Mouse (Mus musculus) naive thymus-derived CD4-positive, alpha-beta T cell, adult 2 months (primary cell): ENCODE data around the gene Slc24a3.

Experiments used
- DNase-seq: peaks from one replicate; pipeline ENCODE4 v3.0.0-alpha.2; 2011; ENCODE audit warnings: low read depth

Slc24a3 gene

GRCm38 (mm10) chr2:145283746-145284145, 116.2 kb downstream of the Slc24a3 start:
- no peak for DNase-seq

- DNase-seq, result no peak
Observed at GRCm38 (mm10) chr2:145288501-145288900, 120.9 kb downstream of the Slc24a3 start.

GRCm38 (mm10) chr2:145291473-145291872, 123.9 kb downstream of the Slc24a3 start:
- DNase-seq, result peak; percentile 40

- no peak for DNase-seq
Observed at GRCm38 (mm10) chr2:145292196-145292595, 124.6 kb downstream of the Slc24a3 start.

GRCm38 (mm10) chr2:145292816-145293215, 125.3 kb downstream of the Slc24a3 start:
- no peak for DNase-seq

- DNase-seq, result no peak
Observed at GRCm38 (mm10) chr2:145296906-145297305, 129.4 kb downstream of the Slc24a3 start.

- no peak for DNase-seq
Observed at GRCm38 (mm10) chr2:145299914-145300699, 132.6 kb downstream of the Slc24a3 start.

- DNase-seq, result no peak
Observed at GRCm38 (mm10) chr2:145307231-145307883, 139.8 kb downstream of the Slc24a3 start.

GRCm38 (mm10) chr2:145318916-145319315, 151.4 kb downstream of the Slc24a3 start:
- DNase-seq, result no peak

GRCm38 (mm10) chr2:145321287-145321686, 153.7 kb downstream of the Slc24a3 start:
- no peak for DNase-seq

- DNase-seq, result no peak
Observed at GRCm38 (mm10) chr2:145321755-145322154, 154.2 kb downstream of the Slc24a3 start.

- DNase-seq, result no peak
Observed at GRCm38 (mm10) chr2:145324477-145324876, 156.9 kb downstream of the Slc24a3 start.

GRCm38 (mm10) chr2:145325852-145326251, 158.3 kb downstream of the Slc24a3 start:
- no peak for DNase-seq

GRCm38 (mm10) chr2:145326544-145326943, 159.0 kb downstream of the Slc24a3 start:
- no peak for DNase-seq

GRCm38 (mm10) chr2:145329756-145330155, 162.2 kb downstream of the Slc24a3 start:
- DNase-seq, result no peak

GRCm38 (mm10) chr2:145331525-145331924, 164.0 kb downstream of the Slc24a3 start:
- DNase-seq, result no peak

GRCm38 (mm10) chr2:145333466-145333865, 165.9 kb downstream of the Slc24a3 start:
- no peak for DNase-seq

GRCm38 (mm10) chr2:145336406-145336805, 168.9 kb downstream of the Slc24a3 start:
- DNase-seq, result no peak

GRCm38 (mm10) chr2:145340816-145341215, 173.3 kb downstream of the Slc24a3 start:
- DNase-seq, result no peak

GRCm38 (mm10) chr2:145342956-145343355, 175.4 kb downstream of the Slc24a3 start:
- DNase-seq, result no peak

- DNase-seq, result no peak
Observed at GRCm38 (mm10) chr2:145344521-145344920, 177.0 kb downstream of the Slc24a3 start.

GRCm38 (mm10) chr2:145353801-145354200, 186.2 kb downstream of the Slc24a3 start:
- DNase-seq, result no peak

- no peak for DNase-seq
Observed at GRCm38 (mm10) chr2:145358236-145358942, 190.8 kb downstream of the Slc24a3 start.
